Mouse (Mus musculus): Measurements from ENCODE around the gene Zfp654. TPM values are rescaled to one million over a fixed set of nuclear protein-coding genes. Genes with fewer than 3 reads are reported as not detected.

The Zfp654 gene
- polyA plus RNA-seq, 1 experiment from 2014 or later, result 9.6 TPM

GRCm38 (mm10) chr16:64830291-64830690 lies 21.2 kb downstream of the Zfp654 start:
- DNase-seq (ENCODE audit: low spot score), result no peak
- Histone ChIP-seq H3K4me3 (ENCODE audit: low read depth, low read length) (no peak overlapping the region), H3K27ac (replicated peaks; ENCODE audit: low read depth, low read length) (no peak overlapping the region), H3K9me3 (replicated peaks; ENCODE audit: control insufficient read depth, low read length) (no peaks in the 10 kb centered on the region), H3K9ac (replicated peaks; ENCODE audit: low read length) (no peak overlapping the region), H3K4me2 (ENCODE audit: low read depth, low read length) (no peak overlapping the region), H3K4me1 (ENCODE audit: control insufficient read depth, insufficient read depth, low read length) (no peaks in the 10 kb centered on the region), H3K36me3 (replicated peaks; ENCODE audit: control insufficient read depth, insufficient read depth, low read depth, low read length) (no peaks in the 10 kb centered on the region), H3K27me3 (ENCODE audit: control insufficient read depth, insufficient read depth, low read length) (no peaks in the 10 kb centered on the region)
- 96% methylated on average over 15 of the region's 15 CpGs for WGBS
- ATAC-seq (replicated peaks; ENCODE audit: insufficient number of reproducible peaks, low FRiP score, low TSS enrichment, low read depth), result no peak

DNA sequence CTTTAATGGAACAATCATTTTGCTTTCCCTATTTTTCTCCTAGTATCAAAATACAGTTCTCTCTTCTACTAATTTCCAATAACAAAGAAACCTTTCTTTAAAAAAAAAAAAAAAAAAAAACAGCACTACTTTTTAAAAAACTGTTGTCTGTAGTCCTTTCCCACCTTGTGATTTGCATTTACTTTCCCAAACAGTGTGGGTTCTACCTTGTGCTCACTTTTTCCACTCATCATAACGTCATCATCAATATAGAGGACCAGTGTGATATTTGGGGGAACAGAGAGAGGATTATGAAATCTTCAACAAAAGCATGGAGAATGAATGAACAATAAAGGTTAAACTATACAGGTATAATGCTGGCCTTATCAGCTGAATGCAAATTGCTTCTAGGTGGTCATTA lies 27.0 kb downstream of the Zfp654 start:
- Histone ChIP-seq H3K4me3 (ENCODE audit: low read depth, low read length) (no peak overlapping the region), H3K9me3 (replicated peaks; ENCODE audit: control insufficient read depth, low read length) (no peaks in the 10 kb centered on the region), H3K9ac (replicated peaks; ENCODE audit: low read length) (no peak overlapping the region), H3K27me3 (ENCODE audit: control insufficient read depth, insufficient read depth, low read length) (no peaks in the 10 kb centered on the region), H3K4me1 (ENCODE audit: control insufficient read depth, insufficient read depth, low read length) (no peaks in the 10 kb centered on the region), H3K27ac (replicated peaks; ENCODE audit: low read depth, low read length) (no peak overlapping the region), H3K4me2 (ENCODE audit: low read depth, low read length) (no peak overlapping the region), H3K36me3 (replicated peaks; ENCODE audit: control insufficient read depth, insufficient read depth, low read depth, low read length) (no peaks in the 10 kb centered on the region)
- no peak for DNase-seq (ENCODE audit: low spot score)
- WGBS, result 91% methylated on average over 1 of the region's 1 CpGs
- ATAC-seq (replicated peaks; ENCODE audit: insufficient number of reproducible peaks, low FRiP score, low TSS enrichment, low read depth), result no peak

DNA sequence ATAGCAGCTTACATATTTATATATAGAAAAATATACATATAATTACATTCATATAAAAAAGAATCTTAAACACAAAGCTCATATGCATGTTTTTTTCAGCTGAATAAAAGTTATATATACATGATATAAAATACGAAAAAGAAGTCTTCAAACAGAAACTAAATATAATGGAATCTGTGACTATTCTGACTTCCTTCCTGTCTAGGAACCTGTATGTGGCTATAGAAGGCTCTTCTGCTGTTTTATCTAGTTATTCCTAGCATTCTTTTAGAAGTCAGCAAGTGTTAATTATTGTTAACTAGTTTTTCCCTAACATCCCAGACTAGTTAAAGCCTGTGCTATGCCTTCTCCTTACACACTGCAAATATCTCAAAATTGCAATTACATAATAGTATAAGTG lies 27.6 kb downstream of the Zfp654 start:
- 89% methylated on average over 1 of the region's 1 CpGs for WGBS
- H3K4me1 ChIP-seq (ENCODE audit: control insufficient read depth, insufficient read depth, low read length), result no peaks in the 10 kb centered on the region

DNA sequence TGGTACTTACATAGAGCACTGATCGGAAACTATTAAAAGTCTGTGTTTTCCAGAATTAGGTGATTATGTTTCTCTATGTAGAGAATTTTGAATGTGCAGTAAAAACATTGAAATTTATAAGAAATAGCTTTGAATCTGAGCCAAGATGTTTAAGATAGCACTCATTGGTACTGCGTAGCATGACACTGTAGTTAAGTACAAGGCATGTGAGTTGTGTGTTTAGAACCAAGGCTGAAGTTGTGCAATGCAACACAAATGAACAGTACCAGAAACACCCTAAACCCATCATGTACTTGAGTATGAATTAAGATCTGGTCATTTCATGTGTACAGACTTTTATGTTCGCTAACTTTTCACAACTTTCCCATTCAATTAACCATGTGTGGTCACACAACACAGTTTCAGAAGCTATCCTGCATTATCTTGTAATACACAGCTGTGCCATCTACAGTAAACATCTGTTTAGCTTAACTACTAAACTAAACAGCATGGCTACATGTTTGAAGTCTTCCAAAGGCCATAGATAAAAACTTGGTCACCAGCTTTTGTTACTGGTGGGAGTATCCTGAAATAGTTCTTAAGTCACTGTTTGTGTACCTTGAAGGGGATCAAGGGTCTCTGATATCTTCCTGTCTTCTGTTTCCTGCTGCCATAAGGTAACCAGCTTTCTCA lies 34.2 kb downstream of the Zfp654 start:
- Histone ChIP-seq H3K9me3 (replicated peaks; ENCODE audit: control insufficient read depth, low read length) (no peaks in the 10 kb centered on the region), H3K9ac (replicated peaks; ENCODE audit: low read length) (no peak overlapping the region), H3K27me3 (ENCODE audit: control insufficient read depth, insufficient read depth, low read length) (no peaks in the 10 kb centered on the region), H3K27ac (replicated peaks; ENCODE audit: low read depth, low read length) (no peak overlapping the region), H3K4me3 (ENCODE audit: low read depth, low read length) (no peak overlapping the region), H3K4me1 (ENCODE audit: control insufficient read depth, insufficient read depth, low read length) (no peaks in the 10 kb centered on the region), H3K36me3 (replicated peaks; ENCODE audit: control insufficient read depth, insufficient read depth, low read depth, low read length) (no peaks in the 10 kb centered on the region), H3K4me2 (ENCODE audit: low read depth, low read length) (no peak overlapping the region)
- ATAC-seq (replicated peaks; ENCODE audit: insufficient number of reproducible peaks, low FRiP score, low TSS enrichment, low read depth) (no peak), DNase-seq (ENCODE audit: low spot score) (no peak)
- 92% methylated on average over 3 of the region's 3 CpGs for WGBS

More for the DNA sequence above, 27.6 kb downstream of the Zfp654 start:
- Histone ChIP-seq H3K36me3 (replicated peaks; ENCODE audit: control insufficient read depth, insufficient read depth, low read depth, low read length) (no peaks in the 10 kb centered on the region), H3K4me3 (ENCODE audit: low read depth, low read length) (no peak overlapping the region), H3K27ac (replicated peaks; ENCODE audit: low read depth, low read length) (no peak overlapping the region), H3K4me2 (ENCODE audit: low read depth, low read length) (no peak overlapping the region), H3K9ac (replicated peaks; ENCODE audit: low read length) (no peak overlapping the region), H3K27me3 (ENCODE audit: control insufficient read depth, insufficient read depth, low read length) (no peaks in the 10 kb centered on the region), H3K9me3 (replicated peaks; ENCODE audit: control insufficient read depth, low read length) (no peaks in the 10 kb centered on the region)
- DNase-seq (ENCODE audit: low spot score) (no peak), ATAC-seq (replicated peaks; ENCODE audit: insufficient number of reproducible peaks, low FRiP score, low TSS enrichment, low read depth) (no peak)

DNA sequence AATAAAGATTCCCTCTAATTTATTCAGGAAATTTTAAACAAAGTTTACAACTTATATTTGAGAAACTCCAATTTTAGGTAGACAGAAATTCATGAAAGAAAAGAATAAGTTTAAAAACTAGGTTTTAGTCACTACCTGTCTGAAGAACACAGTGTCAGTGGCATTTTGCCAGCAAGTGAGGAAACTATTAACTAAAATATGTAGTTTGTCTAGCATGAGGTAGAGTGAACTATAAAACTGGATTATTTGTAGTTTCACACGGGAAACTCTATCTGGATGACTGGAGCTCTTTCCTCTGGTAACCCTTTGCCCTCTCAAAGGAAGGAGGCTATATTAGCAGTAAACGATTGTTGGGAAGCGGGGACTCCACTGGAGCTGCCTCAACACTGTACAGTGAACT lies 48.4 kb downstream of the Zfp654 start:
- H3K27me3 ChIP-seq (ENCODE audit: control insufficient read depth, insufficient read depth, low read length), result no peaks in the 10 kb centered on the region

GRCm38 (mm10) chr16:64801638-64802037 lies 49.8 kb downstream of the Zfp654 start:
- Histone ChIP-seq H3K27ac (replicated peaks; ENCODE audit: low read depth, low read length) (no peak overlapping the region), H3K36me3 (replicated peaks; ENCODE audit: control insufficient read depth, insufficient read depth, low read depth, low read length) (no peaks in the 10 kb centered on the region), H3K9ac (replicated peaks; ENCODE audit: low read length) (no peak overlapping the region), H3K9me3 (replicated peaks; ENCODE audit: control insufficient read depth, low read length) (no peaks in the 10 kb centered on the region), H3K4me1 (ENCODE audit: control insufficient read depth, insufficient read depth, low read length) (no peaks in the 10 kb centered on the region), H3K4me3 (ENCODE audit: low read depth, low read length) (no peak overlapping the region), H3K4me2 (ENCODE audit: low read depth, low read length) (no peak overlapping the region), H3K27me3 (ENCODE audit: control insufficient read depth, insufficient read depth, low read length) (no peaks in the 10 kb centered on the region)
- ATAC-seq (replicated peaks; ENCODE audit: insufficient number of reproducible peaks, low FRiP score, low TSS enrichment, low read depth) (no peak), DNase-seq (ENCODE audit: low spot score) (no peak)

More for the DNA sequence above, 48.4 kb downstream of the Zfp654 start:
- 84% methylated on average over 3 of the region's 3 CpGs for WGBS
- no peaks in the 10 kb centered on the region for H3K9me3 ChIP-seq (replicated peaks; ENCODE audit: control insufficient read depth, low read length)
- no peak overlapping the region for H3K4me3 ChIP-seq (ENCODE audit: low read depth, low read length)
- no peak overlapping the region for H3K9ac ChIP-seq (replicated peaks; ENCODE audit: low read length)
- no peak overlapping the region for H3K27ac ChIP-seq (replicated peaks; ENCODE audit: low read depth, low read length)
- DNase-seq (ENCODE audit: low spot score) (no peak), ATAC-seq (replicated peaks; ENCODE audit: insufficient number of reproducible peaks, low FRiP score, low TSS enrichment, low read depth) (no peak)
- no peak overlapping the region for H3K4me2 ChIP-seq (ENCODE audit: low read depth, low read length)
- no peaks in the 10 kb centered on the region for H3K4me1 ChIP-seq (ENCODE audit: control insufficient read depth, insufficient read depth, low read length)
- no peaks in the 10 kb centered on the region for H3K36me3 ChIP-seq (replicated peaks; ENCODE audit: control insufficient read depth, insufficient read depth, low read depth, low read length)

- 92% methylated on average over 5 of the region's 5 CpGs for WGBS
- no peak for DNase-seq (ENCODE audit: low spot score)
Observed at GRCm38 (mm10) chr16:64800393-64800792, 51.1 kb downstream of the Zfp654 start.

GRCm38 (mm10) chr16:64794802-64795201 lies 56.6 kb downstream of the Zfp654 start:
- Histone ChIP-seq H3K9ac (replicated peaks; ENCODE audit: low read length) (no peak overlapping the region), H3K4me3 (ENCODE audit: low read depth, low read length) (no peak overlapping the region), H3K27me3 (ENCODE audit: control insufficient read depth, insufficient read depth, low read length) (no peaks in the 10 kb centered on the region), H3K4me1 (ENCODE audit: control insufficient read depth, insufficient read depth, low read length) (no peaks in the 10 kb centered on the region), H3K36me3 (replicated peaks; ENCODE audit: control insufficient read depth, insufficient read depth, low read depth, low read length) (no peaks in the 10 kb centered on the region), H3K27ac (replicated peaks; ENCODE audit: low read depth, low read length) (no peak overlapping the region), H3K4me2 (ENCODE audit: low read depth, low read length) (no peak overlapping the region), H3K9me3 (replicated peaks; ENCODE audit: control insufficient read depth, low read length) (no peaks in the 10 kb centered on the region)
- 77% methylated on average over 2 of the region's 2 CpGs for WGBS
- DNase-seq (ENCODE audit: low spot score) (no peak), ATAC-seq (replicated peaks; ENCODE audit: insufficient number of reproducible peaks, low FRiP score, low TSS enrichment, low read depth) (no peak)

More at GRCm38 (mm10) chr16:64800393-64800792, 51.1 kb downstream of the Zfp654 start:
- no peak overlapping the region for H3K4me3 ChIP-seq (ENCODE audit: low read depth, low read length)
- no peaks in the 10 kb centered on the region for H3K4me1 ChIP-seq (ENCODE audit: control insufficient read depth, insufficient read depth, low read length)
- no peaks in the 10 kb centered on the region for H3K36me3 ChIP-seq (replicated peaks; ENCODE audit: control insufficient read depth, insufficient read depth, low read depth, low read length)
- no peaks in the 10 kb centered on the region for H3K27me3 ChIP-seq (ENCODE audit: control insufficient read depth, insufficient read depth, low read length)
- ATAC-seq (replicated peaks; ENCODE audit: insufficient number of reproducible peaks, low FRiP score, low TSS enrichment, low read depth), result no peak
- no peak overlapping the region for H3K4me2 ChIP-seq (ENCODE audit: low read depth, low read length)
- no peaks in the 10 kb centered on the region for H3K9me3 ChIP-seq (replicated peaks; ENCODE audit: control insufficient read depth, low read length)
- no peak overlapping the region for H3K27ac ChIP-seq (replicated peaks; ENCODE audit: low read depth, low read length)
- no peak overlapping the region for H3K9ac ChIP-seq (replicated peaks; ENCODE audit: low read length)

All from embryonic facial prominence, embryonic 11.5 days (tissue).